Mouse (Mus musculus) myocyte (in vitro differentiated cells): Measurements from ENCODE around the gene Gm21987. TPM values are rescaled to one million over a fixed set of nuclear protein-coding genes. Genes with fewer than 3 reads are reported as not detected.

ENCODE experiments used
- H3K27me3 ChIP-seq: one replicate; pipeline ENCODE4 v1.6.1; 2011; ENCODE audit not compliant: control insufficient read depth, insufficient read depth, insufficient read length
- H3K36me3 ChIP-seq: one replicate; pipeline ENCODE4 v1.6.1; 2011; ENCODE audit not compliant: control insufficient read depth, insufficient read depth
- H3K4me2 ChIP-seq: one replicate; pipeline ENCODE4 v1.6.1; 2011; ENCODE audit warnings: low read depth, control low read depth
- H3K4me3 ChIP-seq: one replicate; pipeline ENCODE4 v1.5.1; 2011; ENCODE audit warnings: mild to moderate bottlenecking, control low read depth, moderate library complexity
- H3K79me2 ChIP-seq: one replicate; pipeline ENCODE4 v1.6.1; 2011; ENCODE audit not compliant: control insufficient read depth, insufficient read depth
- H3ac ChIP-seq: one replicate; pipeline ENCODE4 v1.6.1; 2011; ENCODE audit not compliant: control insufficient read depth, insufficient read length
- CEBPB ChIP-seq: IDR thresholded peaks from 2 replicates; pipeline ENCODE4 v1.6.1; 2011; ENCODE audit warnings: mild to moderate bottlenecking, moderate library complexity; ENCODE audit not compliant: poor library complexity, insufficient read depth, severe bottlenecking
- E2F4 ChIP-seq: IDR thresholded peaks from one replicate; pipeline ENCODE4 v1.6.1; 2011; ENCODE audit warnings: mild to moderate bottlenecking, control low read depth, moderate library complexity; ENCODE audit not compliant: insufficient read depth
- MAX ChIP-seq: IDR thresholded peaks from one replicate; pipeline ENCODE4 v1.6.1; 2011; ENCODE audit warnings: low read depth, mild to moderate bottlenecking, control low read depth
- MYOD1 ChIP-seq, 3 experiments: IDR thresholded peaks; one replicate each; pipeline ENCODE4 v1.6.1; 2011; ENCODE audit warnings: control low read depth in 2 of 3, low read depth in 2 of 3, mild to moderate bottlenecking in 2 of 3, moderate library complexity in 1 of 3; ENCODE audit not compliant: insufficient read length in 2 of 3, control insufficient read depth in 1 of 3
- MYOG ChIP-seq, 3 experiments: IDR thresholded peaks; one replicate each; pipeline ENCODE4 v1.6.1; 2011; ENCODE audit warnings: control low read depth in 2 of 3, low read depth in 2 of 3, mild to moderate bottlenecking in 2 of 3; ENCODE audit not compliant: insufficient read length in 2 of 3, control insufficient read depth in 1 of 3, insufficient read depth in 1 of 3
- POLR2A ChIP-seq: IDR thresholded peaks from one replicate; pipeline ENCODE4 v1.6.1; 2011; ENCODE audit warnings: low read depth, mild to moderate bottlenecking, control low read depth, moderate library complexity; ENCODE audit not compliant: insufficient read length
- POLR2AphosphoS2 ChIP-seq: IDR thresholded peaks from one replicate; pipeline ENCODE4 v1.6.1; 2011; ENCODE audit warnings: low read depth, control low read depth; ENCODE audit not compliant: insufficient read length
- REST ChIP-seq: IDR thresholded peaks from one replicate; pipeline ENCODE4 v1.6.1; 2011; ENCODE audit warnings: mild to moderate bottlenecking, control low read depth, moderate library complexity; ENCODE audit not compliant: insufficient read depth, insufficient read length
- SRF ChIP-seq: IDR thresholded peaks from one replicate; pipeline ENCODE4 v1.6.1; 2011; ENCODE audit warnings: low read depth; ENCODE audit not compliant: control insufficient read depth, insufficient read length
- TCF12 ChIP-seq: IDR thresholded peaks from one replicate; pipeline ENCODE4 v1.6.1; 2011; ENCODE audit warnings: mild to moderate bottlenecking, control low read depth; ENCODE audit not compliant: poor library complexity, insufficient read depth, severe bottlenecking
- TCF3 ChIP-seq: IDR thresholded peaks from one replicate; pipeline ENCODE4 v1.6.1; 2011; ENCODE audit warnings: low read depth, control low read depth; ENCODE audit not compliant: insufficient read length
- USF1 ChIP-seq: IDR thresholded peaks from one replicate; pipeline ENCODE4 v1.6.1; 2011; ENCODE audit warnings: low read depth, mild to moderate bottlenecking, control low read depth, moderate library complexity
- polyA plus RNA-seq: library from polyadenylated mRNA; unstranded; fragments of >200 nt; fragmentation: generic; extraction: Trizol; gene quantifications from one replicate; pipeline ENCODE4 v1.2.1, GENCODE M21; 2012; ENCODE audit warnings: missing spikeins

Gene Gm21987
- polyA plus RNA-seq, 1 experiment, result 0.16 TPM

GRCm38 (mm10) chr16:38373941-38374340 is 27.1 kb downstream of the Gm21987 start:
- H3K79me2 ChIP-seq, result no peaks in the 10 kb centered on the region
- H3K27me3 ChIP-seq, result no peaks in the 10 kb centered on the region
- H3ac ChIP-seq, result no peak overlapping the region
- H3K4me3 ChIP-seq, result no peak overlapping the region
- H3K36me3 ChIP-seq, result no peaks in the 10 kb centered on the region
- TF ChIP-seq USF1 (no peak), TCF12 (no peak), POLR2AphosphoS2 (no peak), MAX (no peak), MYOG (IDR thresholded peaks at IDR 0.05; ENCODE audit: control insufficient read depth in 1 of 3, insufficient read depth in 1 of 3, insufficient read length in 2 of 3, low read depth in 2 of 3) (no peak), E2F4 (no peak), SRF (no peak), CEBPB (no peak), MYOD1 (IDR thresholded peaks at IDR 0.05; ENCODE audit: control insufficient read depth in 1 of 3, insufficient read length in 2 of 3, low read depth in 2 of 3) (no peak), POLR2A (no peak), REST (no peak), TCF3 (no peak)
- no peak overlapping the region for H3K4me2 ChIP-seq

GRCm38 (mm10) chr16:38374379-38375140 is 27.7 kb downstream of the Gm21987 start:
- peak in 1 of 3 experiments; percentile 27 for TF ChIP-seq MYOD1 (IDR thresholded peaks at IDR 0.05; ENCODE audit: control insufficient read depth in 1 of 3, insufficient read length in 2 of 3, low read depth in 2 of 3)
- no peak for TF ChIP-seq CEBPB
- Histone ChIP-seq H3K36me3 (no peaks in the 10 kb centered on the region), H3K79me2 (no peaks in the 10 kb centered on the region), H3ac (no peak overlapping the region), H3K27me3 (no peaks in the 10 kb centered on the region), H3K4me2 (no peak overlapping the region), H3K4me3 (no peak overlapping the region)

- TF ChIP-seq REST, result no peak
- TF ChIP-seq POLR2A, result no peak
- TF ChIP-seq MAX, result no peak
- TF ChIP-seq TCF3, result no peak
- TF ChIP-seq MYOD1 (IDR thresholded peaks at IDR 0.05; ENCODE audit: control insufficient read depth in 1 of 3, insufficient read length in 2 of 3, low read depth in 2 of 3), result no peak
- no peak for TF ChIP-seq MYOG (IDR thresholded peaks at IDR 0.05; ENCODE audit: control insufficient read depth in 1 of 3, insufficient read depth in 1 of 3, insufficient read length in 2 of 3, low read depth in 2 of 3)
- no peak for TF ChIP-seq CEBPB
- no peak for TF ChIP-seq POLR2AphosphoS2
- TF ChIP-seq TCF12, result no peak
- H3K36me3 ChIP-seq, result no peaks in the 10 kb centered on the region
- no peak overlapping the region for H3K4me3 ChIP-seq
- no peak overlapping the region for H3ac ChIP-seq
- H3K79me2 ChIP-seq, result no peaks in the 10 kb centered on the region
- H3K27me3 ChIP-seq, result no peaks in the 10 kb centered on the region
- H3K4me2 ChIP-seq, result no peak overlapping the region
These were observed 28.3 kb downstream of the Gm21987 start for GRCm38 (mm10) chr16:38375182-38375581.

DNA sequence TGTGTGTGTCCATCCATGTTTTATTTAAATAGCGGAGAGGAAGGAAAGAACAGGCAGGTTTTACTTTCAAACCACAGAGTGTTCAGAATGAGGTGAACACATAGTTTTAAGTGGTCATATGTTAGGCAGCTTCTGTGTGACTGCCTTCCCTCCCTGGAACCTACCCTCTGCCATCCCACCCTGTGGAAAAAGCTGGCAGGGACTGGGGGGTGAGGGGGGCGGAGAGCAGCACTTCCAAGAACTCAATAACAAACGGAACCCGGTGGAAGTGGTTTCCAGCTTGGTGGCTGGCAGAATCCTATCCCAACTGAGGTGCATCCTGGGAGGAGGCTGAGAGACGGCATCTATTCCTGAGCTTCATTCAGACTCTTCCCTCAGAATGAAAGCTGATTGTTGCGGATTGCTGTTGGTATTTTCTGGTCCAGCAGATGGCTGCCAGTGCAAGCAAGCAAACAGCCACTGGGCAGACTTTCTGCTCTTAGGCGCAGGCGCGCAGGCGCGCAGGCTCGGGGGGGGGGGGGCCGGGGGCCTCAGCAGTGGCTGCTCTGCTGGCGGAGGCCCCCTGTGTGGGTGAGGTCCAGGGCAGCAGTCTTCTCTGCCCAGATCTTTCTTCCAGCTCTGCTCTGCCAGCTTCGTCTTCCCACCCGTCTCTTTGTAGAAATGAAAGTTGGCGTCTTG is 29.5 kb downstream of the Gm21987 start:
- no peaks in the 10 kb centered on the region for H3K79me2 ChIP-seq
- H3K4me3 ChIP-seq, result no peak overlapping the region
- H3ac ChIP-seq, result no peak overlapping the region
- TF ChIP-seq TCF12 (no peak), REST (no peak), MYOG (IDR thresholded peaks at IDR 0.05; ENCODE audit: control insufficient read depth in 1 of 3, insufficient read depth in 1 of 3, insufficient read length in 2 of 3, low read depth in 2 of 3) (no peak), SRF (no peak), E2F4 (no peak), POLR2A (no peak), USF1 (no peak), TCF3 (no peak), MYOD1 (IDR thresholded peaks at IDR 0.05; ENCODE audit: control insufficient read depth in 1 of 3, insufficient read length in 2 of 3, low read depth in 2 of 3) (no peak), POLR2AphosphoS2 (no peak), CEBPB (no peak), MAX (no peak)
- no peaks in the 10 kb centered on the region for H3K36me3 ChIP-seq
- H3K4me2 ChIP-seq, result peak overlapping the region; percentile 5
- no peaks in the 10 kb centered on the region for H3K27me3 ChIP-seq

DNA sequence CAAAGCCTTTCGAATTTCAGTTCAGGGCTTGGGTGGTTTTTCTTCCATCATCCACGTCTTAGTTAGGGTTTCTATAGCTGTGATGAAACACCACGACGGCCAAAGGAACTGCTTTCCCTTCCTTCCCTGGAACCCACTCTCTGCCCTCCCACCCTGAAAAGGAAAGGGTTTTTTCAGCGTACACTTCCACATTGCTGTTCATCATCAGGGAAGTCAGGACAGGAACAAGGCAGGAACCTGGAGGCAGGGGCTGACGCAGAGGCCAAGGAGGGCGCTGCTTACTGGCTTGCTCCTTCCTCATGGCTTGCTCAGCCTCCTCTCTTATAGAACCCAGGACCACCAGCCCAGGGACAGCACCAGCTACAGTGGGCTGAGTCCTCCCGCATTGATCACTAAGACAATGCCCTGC is 30.0 kb downstream of the Gm21987 start:
- H3K36me3 ChIP-seq, result no peaks in the 10 kb centered on the region
- H3ac ChIP-seq, result no peak overlapping the region
- peak overlapping the region; percentile 5 for H3K4me2 ChIP-seq
- H3K4me3 ChIP-seq, result no peak overlapping the region
- TF ChIP-seq E2F4 (no peak), MAX (no peak), REST (no peak), CEBPB (no peak), TCF3 (no peak), TCF12 (no peak), POLR2A (no peak), MYOG (IDR thresholded peaks at IDR 0.05; ENCODE audit: control insufficient read depth in 1 of 3, insufficient read depth in 1 of 3, insufficient read length in 2 of 3, low read depth in 2 of 3) (no peak), MYOD1 (IDR thresholded peaks at IDR 0.05; ENCODE audit: control insufficient read depth in 1 of 3, insufficient read length in 2 of 3, low read depth in 2 of 3) (no peak)
- no peaks in the 10 kb centered on the region for H3K27me3 ChIP-seq
- H3K79me2 ChIP-seq, result no peaks in the 10 kb centered on the region
